Mouse (Mus musculus) spleen, embryonic (tissue): ENCODE measurements around the gene Atxn3.

Source experiments
- CTCF ChIA-PET: fragments of 350-600 bp; sonication (Branson Sonifier 250); formaldehyde crosslinking; loops from one replicate; lab custom pipeline; 2022; lab: Charles Lee

The Atxn3 gene

GRCm38 (mm10) chr12:101958960-101959780 is 1.1 kb upstream of the Atxn3 start:
- CTCF ChIA-PET = interaction anchor here (0.6 to 0.8 kb wide), 3 partner anchors 19 to 380 kb away, joined by 3 to 8 read pairs (median 5); no protein-coding TSS in a partner anchor

DNA sequence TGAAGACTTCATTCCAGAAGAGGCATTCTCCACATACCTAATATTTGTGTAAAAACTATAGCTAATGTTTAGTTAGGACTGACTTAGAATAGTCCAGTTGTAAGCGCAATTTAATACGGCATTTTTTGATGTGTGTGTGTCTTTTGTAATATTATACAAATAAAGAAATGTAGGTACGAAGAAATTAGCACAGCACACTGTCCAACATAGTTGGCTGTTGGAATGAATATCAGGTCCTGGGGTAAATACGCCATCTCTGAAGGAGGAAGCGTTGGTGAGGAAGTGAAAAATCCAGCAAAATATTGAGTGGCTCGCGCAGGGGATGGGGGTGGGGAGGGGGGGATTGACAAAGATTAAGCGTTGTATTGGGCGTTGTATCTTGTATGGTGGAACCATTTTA is 510 bp upstream of the Atxn3 start:
- CTCF ChIA-PET = interaction anchor here (0.6 to 0.7 kb wide), 3 partner anchors 19 to 1423 kb away, joined by 3 to 8 read pairs (median 5); no protein-coding TSS in a partner anchor

DNA sequence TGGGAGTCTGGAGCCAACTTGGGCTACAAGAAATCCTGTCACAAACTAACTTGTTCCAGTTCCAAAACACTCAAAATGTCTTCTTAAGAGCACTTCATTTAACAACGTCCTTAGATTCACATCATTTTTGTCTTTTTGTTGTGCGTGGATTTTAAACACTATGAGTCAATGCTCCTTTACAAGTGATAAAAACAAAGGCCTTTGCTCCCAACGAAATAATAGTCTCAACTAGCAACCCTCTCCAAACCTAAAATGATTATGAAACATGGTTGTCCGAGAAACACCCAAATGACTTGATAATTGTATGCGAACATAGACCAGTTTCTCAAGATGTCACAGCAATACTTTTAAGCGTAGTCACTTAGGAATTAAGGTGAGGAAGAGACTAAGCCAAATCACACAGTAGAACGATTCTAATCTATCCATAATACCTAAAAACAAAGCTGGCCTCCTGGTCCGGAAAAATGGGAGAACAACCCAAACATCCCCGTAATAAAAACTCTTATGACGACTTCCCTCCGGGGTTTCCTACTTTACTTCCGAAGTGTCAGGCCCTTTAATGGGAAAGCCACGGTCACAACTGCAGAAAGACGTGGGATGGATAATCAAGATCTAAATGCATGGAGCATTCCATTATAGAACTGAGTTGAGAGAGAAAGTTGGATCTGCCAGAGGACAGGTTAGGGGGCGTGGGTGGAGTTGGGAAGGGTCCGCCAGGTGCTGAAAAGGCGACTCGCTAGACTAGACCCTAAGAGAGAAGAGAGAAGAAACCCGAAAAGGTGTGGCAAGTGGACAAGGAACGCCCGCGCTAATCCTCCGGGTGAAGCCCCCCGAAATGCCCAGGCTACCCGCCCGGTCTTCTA is 736 bp downstream of the Atxn3 start:
- CTCF ChIA-PET = interaction anchor here (0.7 kb wide), 1 partner anchor 105 kb away, joined by 3 read pairs; no protein-coding TSS in a partner anchor

DNA sequence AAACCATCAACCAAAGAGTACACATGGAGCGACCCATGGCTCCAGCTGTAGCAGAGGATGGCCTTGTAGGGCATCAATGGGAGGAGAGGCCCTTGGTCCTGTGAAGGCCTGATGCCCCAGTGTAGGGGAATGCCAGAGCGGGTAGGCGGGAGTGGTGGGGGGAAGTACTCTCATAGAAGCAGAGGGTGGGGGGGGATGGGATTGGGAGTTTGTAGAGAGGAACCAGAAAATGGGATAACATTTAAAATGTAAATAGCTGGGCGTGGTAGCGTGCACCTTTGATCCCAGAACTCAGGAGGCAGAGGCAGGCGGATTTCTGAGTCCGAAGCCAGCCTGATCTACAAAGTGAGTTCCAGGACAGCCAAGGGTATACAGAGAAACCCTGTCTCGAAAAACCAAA is 2.2 kb downstream of the Atxn3 start:
- CTCF ChIA-PET = interaction anchor here (0.6 kb wide), 1 partner anchor 24 kb away, joined by 7 read pairs; no protein-coding TSS in a partner anchor

GRCm38 (mm10) chr12:101948801-101949200 is 9.2 kb downstream of the Atxn3 start:
- CTCF ChIA-PET = interaction anchor here (0.8 kb wide), 1 partner anchor 11 kb away, joined by 5 read pairs; no protein-coding TSS in a partner anchor

GRCm38 (mm10) chr12:101947986-101948385 is 10.1 kb downstream of the Atxn3 start:
- CTCF ChIA-PET = no interaction called here

GRCm38 (mm10) chr12:101937572-101937971 is 20.5 kb downstream of the Atxn3 start:
- CTCF ChIA-PET = interaction anchor here (1.0 kb wide), 1 partner anchor 12 kb away, joined by 5 read pairs; no protein-coding TSS in a partner anchor

DNA sequence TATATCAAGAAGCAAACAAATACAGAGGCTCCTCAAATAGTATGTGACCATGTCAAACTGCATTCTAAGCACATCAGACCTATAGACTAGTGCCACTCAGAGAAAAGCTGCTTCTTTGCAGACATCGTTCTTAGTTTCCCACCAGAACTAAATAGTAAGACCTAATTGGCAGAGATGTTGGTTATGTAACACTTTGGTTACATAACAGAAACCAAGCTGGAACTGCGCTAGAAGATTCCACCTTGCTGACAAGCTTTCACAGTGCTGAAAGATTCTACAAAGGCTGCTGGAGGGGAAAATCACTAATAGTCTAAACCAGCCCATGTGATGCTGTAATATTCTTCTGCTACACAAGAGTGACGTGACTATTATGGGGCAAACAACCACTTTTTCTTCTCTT is 22.8 kb downstream of the Atxn3 start:
- CTCF ChIA-PET = no interaction called here

DNA sequence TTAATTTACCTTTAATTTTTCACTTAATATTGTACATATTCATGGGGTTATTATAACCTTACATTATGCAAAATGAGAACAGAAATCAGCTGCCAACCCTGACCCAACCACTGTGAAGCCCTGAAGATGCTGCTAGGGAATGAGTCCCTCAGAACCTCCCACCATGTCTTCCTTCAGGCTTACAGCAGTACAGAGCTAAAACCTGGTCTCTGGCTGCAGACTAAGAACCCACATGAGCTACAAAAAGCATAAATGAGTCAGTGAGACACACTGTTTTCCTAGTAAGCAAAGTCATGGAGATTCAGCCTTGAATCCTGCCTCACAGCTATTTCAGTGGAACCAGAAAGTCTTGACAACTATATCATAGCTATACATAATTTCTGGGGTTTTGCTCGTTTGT is 29.6 kb downstream of the Atxn3 start:
- CTCF ChIA-PET = no interaction called here

DNA sequence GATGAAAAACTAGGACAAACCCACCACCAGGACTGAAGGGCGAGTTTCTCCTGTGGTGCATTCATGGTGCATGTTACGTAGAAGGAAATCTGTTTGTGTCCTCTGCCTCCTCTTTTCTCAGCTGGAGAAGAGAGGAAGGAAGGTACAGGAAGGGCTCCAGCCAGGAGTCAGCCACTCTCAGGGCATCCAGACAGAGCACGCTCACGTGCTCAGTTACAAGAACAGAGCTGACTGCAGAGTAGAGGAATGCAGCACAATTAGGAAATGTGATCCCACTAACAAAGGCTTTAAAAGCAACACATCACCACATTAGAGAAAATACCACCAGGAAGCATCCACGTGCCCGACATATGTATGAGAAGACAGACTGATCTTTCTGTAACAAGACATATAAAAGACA is 35.7 kb downstream of the Atxn3 start:
- CTCF ChIA-PET = interaction anchor here (0.7 kb wide), 1 partner anchor 9 kb away, joined by 6 read pairs; no protein-coding TSS in a partner anchor

- CTCF ChIA-PET = no interaction called here
Observed at GRCm38 (mm10) chr12:101919847-101920246, 38.2 kb downstream of the Atxn3 start.

GRCm38 (mm10) chr12:101917165-101917564 is 40.9 kb downstream of the Atxn3 start:
- CTCF ChIA-PET = no interaction called here

GRCm38 (mm10) chr12:101912626-101913490 is 45.2 kb downstream of the Atxn3 start, which contains the start of gene Trip11:
Gene Trip11 (minus strand): TSS chr12:101913267.
- CTCF ChIA-PET = interaction anchor here (0.6 kb wide), 1 partner anchor 10 kb away, joined by 6 read pairs; no protein-coding TSS in a partner anchor

DNA sequence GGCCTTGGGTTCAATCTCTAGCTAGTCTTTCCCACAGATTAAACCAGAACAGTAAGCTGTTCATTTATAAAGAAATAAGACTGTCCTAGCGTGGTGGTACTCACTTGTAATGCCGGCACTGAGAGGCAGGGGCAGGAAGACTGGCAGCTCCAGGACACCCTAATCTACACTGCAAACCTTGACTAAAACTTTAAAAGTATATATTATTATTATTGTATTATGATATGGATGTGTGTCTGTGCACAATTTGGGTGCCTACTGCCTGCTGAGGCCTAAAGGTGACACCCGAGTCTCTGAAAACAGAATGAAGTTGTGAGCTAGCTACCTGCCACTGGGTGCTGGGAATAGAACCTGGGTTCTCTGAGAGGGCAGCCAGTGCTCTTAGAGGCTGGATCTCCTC is 46.7 kb downstream of the Atxn3 start:
- CTCF ChIA-PET = interaction anchor here (0.7 kb wide), 1 partner anchor 558 kb away, joined by 3 read pairs; no protein-coding TSS in a partner anchor

- CTCF ChIA-PET = interaction anchor here (0.6 kb wide), 1 partner anchor 9 kb away, joined by 13 read pairs; no protein-coding TSS in a partner anchor
Observed at GRCm38 (mm10) chr12:101910360-101910759, 47.7 kb downstream of the Atxn3 start.

- CTCF ChIA-PET = no interaction called here
Observed at GRCm38 (mm10) chr12:101905817-101906216, 52.2 kb downstream of the Atxn3 start.

GRCm38 (mm10) chr12:101904906-101905305 is 53.1 kb downstream of the Atxn3 start:
- CTCF ChIA-PET = no interaction called here

GRCm38 (mm10) chr12:101904170-101904569 is 53.9 kb downstream of the Atxn3 start:
- CTCF ChIA-PET = no interaction called here

- CTCF ChIA-PET = no interaction called here
Observed at GRCm38 (mm10) chr12:101899671-101900245, 58.3 kb downstream of the Atxn3 start.

- CTCF ChIA-PET = no interaction called here
Observed at GRCm38 (mm10) chr12:101898966-101899365, 59.1 kb downstream of the Atxn3 start.
